Mouse (Mus musculus): Measurements from ENCODE around the gene Slc19a3. TPM values are rescaled to one million over a fixed set of nuclear protein-coding genes. Genes with fewer than 3 reads are reported as not detected.

Gene Slc19a3
- polyA plus RNA-seq, 1 experiment from 2014 or later = 0.21 TPM

GRCm38 (mm10) chr1:82992093-82992492, 46.2 kb downstream of the Slc19a3 start:
- DNase-seq (ENCODE audit: low spot score) (no peak), ATAC-seq (replicated peaks; ENCODE audit: low FRiP score) (no peak)
- Histone ChIP-seq H3K9ac (ENCODE audit: low read depth, low read length) (no peak overlapping the region), H3K9me3 (ENCODE audit: control insufficient read depth, low read length) (no peaks in the 10 kb centered on the region), H3K4me3 (ENCODE audit: low read depth, low read length) (no peak overlapping the region), H3K4me1 (replicated peaks; ENCODE audit: control insufficient read depth, insufficient read depth, low read length) (no peaks in the 10 kb centered on the region), H3K4me2 (no peak overlapping the region), H3K36me3 (ENCODE audit: control insufficient read depth, insufficient read depth, low read length) (no peaks in the 10 kb centered on the region), H3K27ac (ENCODE audit: low read depth, low read length) (no peak overlapping the region), H3K27me3 (replicated peaks; ENCODE audit: control insufficient read depth, insufficient read depth, low read length) (no peaks in the 10 kb centered on the region)
- 84% methylated on average over 6 of the region's 6 CpGs for WGBS

DNA sequence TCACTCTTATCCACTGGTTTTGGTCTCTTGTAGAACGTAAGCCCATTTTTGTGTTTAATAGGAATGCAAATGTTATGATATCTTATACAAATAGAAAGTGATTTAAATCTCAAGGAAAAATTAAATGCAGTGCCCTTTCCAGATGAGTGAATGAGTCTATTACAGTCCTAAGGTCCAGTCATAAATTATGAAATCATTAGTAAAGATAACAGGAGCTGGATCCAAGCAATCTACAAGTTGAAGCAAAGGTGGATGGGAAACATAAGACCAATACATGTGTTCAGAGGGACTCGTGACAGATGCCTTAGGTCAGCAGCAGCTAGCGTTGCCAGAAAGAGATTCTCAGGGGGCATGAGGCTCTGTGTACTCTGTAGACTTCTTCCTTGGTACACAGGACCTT, 46.7 kb downstream of the Slc19a3 start:
- Histone ChIP-seq H3K4me3 (ENCODE audit: low read depth, low read length) (no peak overlapping the region), H3K36me3 (ENCODE audit: control insufficient read depth, insufficient read depth, low read length) (no peaks in the 10 kb centered on the region), H3K4me2 (no peak overlapping the region), H3K27ac (ENCODE audit: low read depth, low read length) (no peak overlapping the region), H3K4me1 (replicated peaks; ENCODE audit: control insufficient read depth, insufficient read depth, low read length) (no peaks in the 10 kb centered on the region), H3K9ac (ENCODE audit: low read depth, low read length) (no peak overlapping the region), H3K27me3 (replicated peaks; ENCODE audit: control insufficient read depth, insufficient read depth, low read length) (no peaks in the 10 kb centered on the region), H3K9me3 (ENCODE audit: control insufficient read depth, low read length) (no peaks in the 10 kb centered on the region)
- 83% methylated on average over 3 of the region's 3 CpGs for WGBS
- ATAC-seq (replicated peaks; ENCODE audit: low FRiP score) (no peak), DNase-seq (ENCODE audit: low spot score) (no peak)

- H3K4me2 ChIP-seq = no peak overlapping the region
- H3K27me3 ChIP-seq (replicated peaks; ENCODE audit: control insufficient read depth, insufficient read depth, low read length) = no peaks in the 10 kb centered on the region
- ATAC-seq (replicated peaks; ENCODE audit: low FRiP score) (no peak), DNase-seq (ENCODE audit: low spot score) (no peak)
- H3K27ac ChIP-seq (ENCODE audit: low read depth, low read length) = no peak overlapping the region
- no peaks in the 10 kb centered on the region for H3K4me1 ChIP-seq (replicated peaks; ENCODE audit: control insufficient read depth, insufficient read depth, low read length)
- 72% methylated on average over 4 of the region's 4 CpGs for WGBS
- H3K36me3 ChIP-seq (ENCODE audit: control insufficient read depth, insufficient read depth, low read length) = no peaks in the 10 kb centered on the region
- H3K9ac ChIP-seq (ENCODE audit: low read depth, low read length) = no peak overlapping the region
- no peaks in the 10 kb centered on the region for H3K9me3 ChIP-seq (ENCODE audit: control insufficient read depth, low read length)
- H3K4me3 ChIP-seq (ENCODE audit: low read depth, low read length) = no peak overlapping the region
Measured at GRCm38 (mm10) chr1:82991062-82991461, 47.2 kb downstream of the Slc19a3 start.

DNA sequence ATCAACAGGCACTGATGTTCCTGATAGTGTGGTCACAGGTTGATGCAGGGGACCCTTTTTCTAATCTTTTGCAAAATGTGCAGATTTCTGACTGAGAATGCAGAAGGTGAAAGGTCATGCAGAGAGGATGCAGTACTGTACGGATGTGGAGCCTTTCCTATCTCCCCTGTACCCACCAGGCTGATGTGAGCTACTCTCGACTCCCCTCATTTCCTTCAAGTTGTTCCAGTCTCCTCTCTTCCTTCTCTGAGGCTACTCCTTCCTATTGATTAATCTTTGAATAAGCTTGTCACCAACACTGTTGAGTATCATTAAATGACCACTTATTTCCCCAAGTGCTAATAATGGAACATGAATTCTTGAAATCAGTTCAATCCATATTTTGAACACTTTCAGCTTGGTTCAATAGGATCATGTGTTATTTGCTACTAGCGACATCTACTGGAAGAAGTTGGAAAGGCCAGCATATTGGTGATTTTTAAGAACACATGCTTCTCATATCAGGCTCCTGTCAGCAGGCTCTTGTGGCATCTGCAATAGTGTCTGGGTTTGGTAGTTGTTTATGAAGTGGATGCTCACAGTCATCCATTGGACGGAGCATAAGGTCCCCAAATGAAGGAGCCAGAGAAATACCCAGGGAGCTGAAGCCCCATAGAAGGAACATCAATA, 50.6 kb downstream of the Slc19a3 start:
- no peaks in the 10 kb centered on the region for H3K27me3 ChIP-seq (replicated peaks; ENCODE audit: control insufficient read depth, insufficient read depth, low read length)
- WGBS = 29% methylated on average over 4 of the region's 4 CpGs
- no peak overlapping the region for H3K4me2 ChIP-seq
- no peaks in the 10 kb centered on the region for H3K36me3 ChIP-seq (ENCODE audit: control insufficient read depth, insufficient read depth, low read length)
- no peak overlapping the region for H3K27ac ChIP-seq (ENCODE audit: low read depth, low read length)
- no peak overlapping the region for H3K4me3 ChIP-seq (ENCODE audit: low read depth, low read length)
- ATAC-seq (replicated peaks; ENCODE audit: low FRiP score) = no peak; the same call in 1 of the 2 replicates
- DNase-seq (ENCODE audit: low spot score) = no peak
- H3K9ac ChIP-seq (ENCODE audit: low read depth, low read length) = no peak overlapping the region
- H3K4me1 ChIP-seq (replicated peaks; ENCODE audit: control insufficient read depth, insufficient read depth, low read length) = no peaks in the 10 kb centered on the region
- H3K9me3 ChIP-seq (ENCODE audit: control insufficient read depth, low read length) = 0 out of 2 replicates have a peak, but pooled peaks cover 5% of the 10 kb centered on the region

GRCm38 (mm10) chr1:82986738-82987137, 51.5 kb downstream of the Slc19a3 start:
- H3K9ac ChIP-seq (ENCODE audit: low read depth, low read length) = no peak overlapping the region
- H3K4me1 ChIP-seq (replicated peaks; ENCODE audit: control insufficient read depth, insufficient read depth, low read length) = no peaks in the 10 kb centered on the region
- H3K27me3 ChIP-seq (replicated peaks; ENCODE audit: control insufficient read depth, insufficient read depth, low read length) = no peaks in the 10 kb centered on the region
- H3K4me2 ChIP-seq = no peak overlapping the region
- no peaks in the 10 kb centered on the region for H3K36me3 ChIP-seq (ENCODE audit: control insufficient read depth, insufficient read depth, low read length)
- 90% methylated on average over 6 of the region's 6 CpGs for WGBS
- no peak overlapping the region for H3K27ac ChIP-seq (ENCODE audit: low read depth, low read length)
- H3K4me3 ChIP-seq (ENCODE audit: low read depth, low read length) = no peak overlapping the region
- 0 out of 2 replicates have a peak, but pooled peaks cover 5% of the 10 kb centered on the region for H3K9me3 ChIP-seq (ENCODE audit: control insufficient read depth, low read length)
- DNase-seq (ENCODE audit: low spot score) (no peak), ATAC-seq (replicated peaks; ENCODE audit: low FRiP score) (no peak)

GRCm38 (mm10) chr1:82977840-82978239, 60.4 kb downstream of the Slc19a3 start:
- H3K9me3 ChIP-seq (ENCODE audit: control insufficient read depth, low read length) = no peaks in the 10 kb centered on the region
- DNase-seq (ENCODE audit: low spot score) (no peak), ATAC-seq (replicated peaks; ENCODE audit: low FRiP score) (no peak)
- no peaks in the 10 kb centered on the region for H3K36me3 ChIP-seq (ENCODE audit: control insufficient read depth, insufficient read depth, low read length)
- H3K27ac ChIP-seq (ENCODE audit: low read depth, low read length) = no peak overlapping the region
- H3K4me3 ChIP-seq (ENCODE audit: low read depth, low read length) = no peak overlapping the region
- H3K4me2 ChIP-seq = no peak overlapping the region
- H3K4me1 ChIP-seq (replicated peaks; ENCODE audit: control insufficient read depth, insufficient read depth, low read length) = peaks cover 8% of the 10 kb centered on the region
- H3K27me3 ChIP-seq (replicated peaks; ENCODE audit: control insufficient read depth, insufficient read depth, low read length) = no peaks in the 10 kb centered on the region
- no peak overlapping the region for H3K9ac ChIP-seq (ENCODE audit: low read depth, low read length)

- DNase-seq (ENCODE audit: low spot score) (no peak), ATAC-seq (replicated peaks; ENCODE audit: low FRiP score) (no peak)
- H3K36me3 ChIP-seq (ENCODE audit: control insufficient read depth, insufficient read depth, low read length) = no peaks in the 10 kb centered on the region
- peaks cover 14% of the 10 kb centered on the region for H3K4me1 ChIP-seq (replicated peaks; ENCODE audit: control insufficient read depth, insufficient read depth, low read length)
- no peak overlapping the region for H3K9ac ChIP-seq (ENCODE audit: low read depth, low read length)
- no peak overlapping the region for H3K4me2 ChIP-seq
- no peaks in the 10 kb centered on the region for H3K9me3 ChIP-seq (ENCODE audit: control insufficient read depth, low read length)
- no peak overlapping the region for H3K27ac ChIP-seq (ENCODE audit: low read depth, low read length)
- 55% methylated on average over 5 of the region's 5 CpGs for WGBS
- H3K27me3 ChIP-seq (replicated peaks; ENCODE audit: control insufficient read depth, insufficient read depth, low read length) = no peaks in the 10 kb centered on the region
- no peak overlapping the region for H3K4me3 ChIP-seq (ENCODE audit: low read depth, low read length)
Measured at GRCm38 (mm10) chr1:82975750-82976149, 62.5 kb downstream of the Slc19a3 start.

GRCm38 (mm10) chr1:82974342-82974741, 63.9 kb downstream of the Slc19a3 start:
- DNase-seq (ENCODE audit: low spot score) (no peak), ATAC-seq (replicated peaks; ENCODE audit: low FRiP score) (peak; percentile 77)
- no peaks in the 10 kb centered on the region for H3K9me3 ChIP-seq (ENCODE audit: control insufficient read depth, low read length)
- no peak overlapping the region for H3K9ac ChIP-seq (ENCODE audit: low read depth, low read length)
- peaks cover 14% of the 10 kb centered on the region for H3K4me1 ChIP-seq (replicated peaks; ENCODE audit: control insufficient read depth, insufficient read depth, low read length)
- WGBS = 32% methylated on average over 9 of the region's 9 CpGs
- no peak overlapping the region for H3K4me3 ChIP-seq (ENCODE audit: low read depth, low read length)
- H3K36me3 ChIP-seq (ENCODE audit: control insufficient read depth, insufficient read depth, low read length) = no peaks in the 10 kb centered on the region
- H3K27ac ChIP-seq (ENCODE audit: low read depth, low read length) = no peak overlapping the region
- H3K4me2 ChIP-seq = peak overlapping the region; percentile 33
- H3K27me3 ChIP-seq (replicated peaks; ENCODE audit: control insufficient read depth, insufficient read depth, low read length) = no peaks in the 10 kb centered on the region

DNA sequence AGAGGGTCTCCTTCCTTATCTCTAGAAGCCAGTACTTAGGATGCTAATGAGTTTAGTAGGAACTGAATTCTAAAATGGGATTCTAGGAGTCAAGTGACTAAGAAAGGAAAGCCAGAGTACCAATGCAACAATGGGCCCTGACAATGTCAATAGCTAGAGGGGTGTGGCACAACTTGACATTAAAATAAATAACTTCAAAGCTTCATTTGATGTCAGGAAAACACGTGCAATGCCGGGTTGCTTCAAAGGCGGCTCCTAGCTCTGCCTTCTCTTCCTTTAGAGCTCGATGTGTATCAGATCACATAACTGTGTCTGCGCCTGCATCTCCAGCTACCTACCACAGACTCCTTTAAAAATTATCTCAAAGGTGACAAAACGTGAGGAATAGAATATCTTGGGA, 64.3 kb downstream of the Slc19a3 start:
- ATAC-seq (replicated peaks; ENCODE audit: low FRiP score) = no peak
- WGBS = 34% methylated on average over 6 of the region's 6 CpGs
- no peaks in the 10 kb centered on the region for H3K36me3 ChIP-seq (ENCODE audit: control insufficient read depth, insufficient read depth, low read length)
- H3K27me3 ChIP-seq (replicated peaks; ENCODE audit: control insufficient read depth, insufficient read depth, low read length) = no peaks in the 10 kb centered on the region
- no peaks in the 10 kb centered on the region for H3K9me3 ChIP-seq (ENCODE audit: control insufficient read depth, low read length)
- H3K27ac ChIP-seq (ENCODE audit: low read depth, low read length) = no peak overlapping the region
- no peak overlapping the region for H3K4me3 ChIP-seq (ENCODE audit: low read depth, low read length)
- H3K4me2 ChIP-seq = peak overlapping the region; percentile 33; the same call in 1 of the 2 replicates
- peaks cover 14% of the 10 kb centered on the region for H3K4me1 ChIP-seq (replicated peaks; ENCODE audit: control insufficient read depth, insufficient read depth, low read length)
- no peak for DNase-seq (ENCODE audit: low spot score)
- no peak overlapping the region for H3K9ac ChIP-seq (ENCODE audit: low read depth, low read length)
